ENCODE assay signal across 18 mouse cellular contexts in the genomic region with DNA sequence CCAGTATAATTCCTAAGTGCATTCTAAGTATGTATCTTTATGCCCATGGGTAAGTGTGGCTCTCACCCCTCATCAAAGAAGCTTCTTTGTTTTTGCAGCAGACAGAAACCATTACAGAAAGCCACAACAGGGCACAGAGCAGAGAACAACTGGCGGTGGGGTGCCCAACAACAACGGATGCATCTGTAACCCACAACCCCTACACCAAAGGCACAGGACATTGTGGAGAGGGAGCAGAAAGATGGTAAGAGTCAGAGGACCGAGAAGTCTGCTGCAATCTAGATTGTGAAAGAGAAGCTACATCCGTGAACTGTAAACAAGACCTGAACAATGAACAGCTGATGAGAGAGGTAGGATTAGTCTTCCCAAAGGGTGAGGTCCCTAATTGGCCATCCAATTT.
"Had no signal": no experiment of that assay in that cellular context is flagged by ENCODE, and none has a peak within 500 bp of the region (broad histone marks: within the 10 kb centered on the region; RNA-seq: fewer than 3 reads in every experiment).

No protein-coding gene starts in this region.

- DNase-seq: lung, adult 18-20 months; lung, embryonic 14.5 days; lung, postnatal 10 days; lung, postnatal 4 days; retina, postnatal 1 day; right cerebral cortex, adult 18-20 months; right cerebral cortex, postnatal 25 days; right cerebral cortex, postnatal 4 days; spleen, adult 18-20 months; thymus, adult 18-20 months; thymus, postnatal 25 days had no signal

- H3K9ac ChIP-seq: liver, embryonic 14.5 days; lung, embryonic 14.5 days; midbrain, embryonic 13.5 days; midbrain, embryonic 15.5 days; neural tube, embryonic 13.5 days; neural tube, embryonic 15.5 days had no signal

- H3K4me3 ChIP-seq: megakaryocyte, embryonic 14.5 days; midbrain, embryonic 13.5 days; midbrain, embryonic 15.5 days; neural tube, embryonic 13.5 days; neural tube, embryonic 15.5 days had no signal

- H3K36me3 ChIP-seq: midbrain, embryonic 13.5 days; midbrain, embryonic 15.5 days; neural tube, embryonic 13.5 days; neural tube, embryonic 15.5 days had no signal

- H3K9me3 ChIP-seq: megakaryocyte, embryonic 14.5 days; midbrain, embryonic 13.5 days; midbrain, embryonic 15.5 days; neural tube, embryonic 13.5 days; neural tube, embryonic 15.5 days had no signal

- H3K4me1 ChIP-seq: midbrain, embryonic 13.5 days; midbrain, embryonic 15.5 days; neural tube, embryonic 13.5 days had no signal

- H3K27ac ChIP-seq: liver, embryonic 14.5 days; midbrain, embryonic 13.5 days; midbrain, embryonic 15.5 days; neural tube, embryonic 13.5 days; neural tube, embryonic 15.5 days had no signal

- ATAC-seq: midbrain, embryonic 13.5 days; midbrain, embryonic 15.5 days had no signal

- H3K4me2 ChIP-seq: lung, embryonic 14.5 days; midbrain, embryonic 11.5 days; midbrain, embryonic 13.5 days; midbrain, embryonic 15.5 days; neural tube, embryonic 13.5 days; neural tube, embryonic 15.5 days had no signal
